17 mouse cellular contexts compared by ENCODE assay signal in the genomic region with DNA sequence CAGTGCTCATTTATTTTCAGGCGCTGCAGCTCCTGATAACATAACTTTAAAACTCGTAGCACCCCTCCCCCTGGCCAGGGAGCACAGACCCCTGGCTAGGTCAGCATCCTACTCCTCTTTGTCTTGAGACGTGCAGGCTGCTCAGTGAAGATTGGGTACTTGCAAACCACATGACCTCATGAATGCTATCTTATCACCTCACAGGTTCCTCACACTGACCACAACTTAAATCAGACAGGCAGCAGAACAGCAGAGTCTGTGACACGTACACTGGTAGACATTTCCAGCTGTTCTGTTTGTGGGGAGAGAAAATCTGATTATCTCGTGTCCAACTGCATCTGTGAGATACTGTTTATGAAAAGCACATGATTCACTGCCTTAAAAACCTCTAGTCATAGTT. TPM values are rescaled to one million over a fixed set of nuclear protein-coding genes. Genes with fewer than 3 reads are reported as not detected.
DNase-seq lines count a peak whose midpoint lies in the region; ATAC-seq and TF ChIP-seq lines count a peak whose summit lies in the region.
"Had no signal": no experiment of that assay in that cellular context is flagged by ENCODE, and none has a peak within 500 bp of the region (broad histone marks: within the 10 kb centered on the region; RNA-seq: fewer than 3 reads in every experiment).

No protein-coding gene starts in this region.

- no peaks in the 10 kb centered on the region for H3K27me3 ChIP-seq in heart, embryonic 16.5 days (ENCODE audit: control insufficient read depth, insufficient read depth, low read length)
- no peaks in the 10 kb centered on the region for H3K27me3 ChIP-seq in liver, embryonic 14.5 days (ENCODE audit: control insufficient read depth, insufficient read depth, low read length)
- no peaks in the 10 kb centered on the region for H3K27me3 ChIP-seq in forebrain, embryonic 11.5 days (ENCODE audit: control insufficient read depth, insufficient read depth, low read length)
- H3K27me3 ChIP-seq in hindbrain, embryonic 14.5 days (ENCODE audit: control insufficient read depth, insufficient read depth, low read length) = no peaks in the 10 kb centered on the region
- H3K27me3 ChIP-seq: forebrain, embryonic 12.5 days; hindbrain, embryonic 12.5 days had no signal

- no peaks in the 10 kb centered on the region for H3K9me3 ChIP-seq in heart, embryonic 16.5 days (replicated peaks; ENCODE audit: control insufficient read depth, low read length)
- no peaks in the 10 kb centered on the region for H3K9me3 ChIP-seq in liver, embryonic 14.5 days (ENCODE audit: control insufficient read depth, low read length)
- H3K9me3 ChIP-seq in forebrain, embryonic 11.5 days (ENCODE audit: control insufficient read depth, low read length) = no peaks in the 10 kb centered on the region
- no peaks in the 10 kb centered on the region for H3K9me3 ChIP-seq in hindbrain, embryonic 14.5 days (ENCODE audit: control insufficient read depth, low read length)
- H3K9me3 ChIP-seq: forebrain, embryonic 12.5 days; hindbrain, embryonic 12.5 days; midbrain, embryonic 10.5 days had no signal

- ATAC-seq in heart, embryonic 16.5 days (replicated peaks; ENCODE audit: extremely low read depth, insufficient read depth, low FRiP score) = 0 out of 2 replicates have a peak, but pooled peaks have one; percentile 10
- ATAC-seq in liver, embryonic 14.5 days (ENCODE audit: insufficient read depth) = peak; percentile 92
- no peak for ATAC-seq in forebrain, embryonic 11.5 days (replicated peaks; ENCODE audit: low FRiP score)
- no peak for ATAC-seq in hindbrain, embryonic 14.5 days (ENCODE audit: low FRiP score)

- no peak for DNase-seq in heart, postnatal 25 days (ENCODE audit: low spot score)
- peak; percentile 8 for DNase-seq in embryo, embryonic 9.5 days (ENCODE audit: extremely low spot score)
- peak; percentile 53 to 71 (median 59) for DNase-seq in liver, embryonic 14.5 days (ENCODE audit: low read depth in 3 of 3, low spot score in 3 of 3)
- no peak for DNase-seq in forebrain, embryonic 11.5 days (ENCODE audit: low spot score)
- DNase-seq in hindbrain, embryonic 14.5 days (ENCODE audit: low spot score) = no peak
- DNase-seq in urinary bladder, postnatal 4 days (ENCODE audit: low spot score in 2 of 2) = no peak
- DNase-seq in layer of hippocampus, adult 9-11 months = no peak
- DNase-seq: gastrocnemius, postnatal 10 days; lung, adult 18-20 months; right cerebral cortex, adult 18-20 months had no signal

- H3K27ac ChIP-seq in heart, embryonic 16.5 days (ENCODE audit: low read length) = peak overlapping the region; percentile 16; the same call in 1 of the 2 replicates
- no peak overlapping the region for H3K27ac ChIP-seq in liver, embryonic 14.5 days
- H3K27ac ChIP-seq in forebrain, embryonic 11.5 days (ENCODE audit: low read depth, low read length) = no peak overlapping the region
- H3K27ac ChIP-seq in hindbrain, embryonic 14.5 days = no peak overlapping the region
- H3K27ac ChIP-seq: forebrain, embryonic 12.5 days; hindbrain, embryonic 12.5 days; midbrain, embryonic 10.5 days had no signal

- no peak overlapping the region for H3K9ac ChIP-seq in heart, embryonic 16.5 days (ENCODE audit: low read length)
- no peak overlapping the region for H3K9ac ChIP-seq in liver, embryonic 14.5 days (replicated peaks)
- H3K9ac ChIP-seq in forebrain, embryonic 11.5 days (ENCODE audit: low read length) = no peak overlapping the region
- H3K9ac ChIP-seq in hindbrain, embryonic 14.5 days = no peak overlapping the region
- H3K9ac ChIP-seq: forebrain, embryonic 12.5 days; hindbrain, embryonic 12.5 days had no signal

- 18% methylated on average over 5 of the region's 5 CpGs for WGBS in heart, embryonic 16.5 days
- 5% methylated on average over 5 of the region's 5 CpGs for WGBS in liver, embryonic 14.5 days (ENCODE audit: insufficient replicate concordance)
- 73% methylated on average over 5 of the region's 5 CpGs for WGBS in forebrain, embryonic 11.5 days
- 68% methylated on average over 5 of the region's 5 CpGs for WGBS in hindbrain, embryonic 14.5 days

- peak; percentile 87 for TF ChIP-seq EP300 in liver, embryonic 14.5 days (IDR thresholded peaks at IDR 0.05; ENCODE audit: low read depth)

- H3K4me1 ChIP-seq in heart, embryonic 16.5 days (ENCODE audit: control insufficient read depth, insufficient read depth, low read length) = peaks cover 7% of the 10 kb centered on the region; the same call in 1 of the 2 replicates
- H3K4me1 ChIP-seq in liver, embryonic 14.5 days (replicated peaks; ENCODE audit: control insufficient read depth in 2 of 2, insufficient read depth in 2 of 2, low read length in 1 of 2) = peaks cover 8 to 9% of the 10 kb centered on the region in 2 experiments; a peak in 3 of 4 replicates
- H3K4me1 ChIP-seq in forebrain, embryonic 11.5 days (replicated peaks; ENCODE audit: control insufficient read depth, insufficient read depth, low read length) = no peaks in the 10 kb centered on the region
- no peaks in the 10 kb centered on the region for H3K4me1 ChIP-seq in hindbrain, embryonic 14.5 days (replicated peaks; ENCODE audit: control insufficient read depth, insufficient read depth, low read length)
- H3K4me1 ChIP-seq: forebrain, embryonic 12.5 days; hindbrain, embryonic 12.5 days; midbrain, embryonic 10.5 days had no signal

- no peak overlapping the region for H3K4me3 ChIP-seq in heart, embryonic 16.5 days (ENCODE audit: low read length)
- no peak overlapping the region for H3K4me3 ChIP-seq in liver, embryonic 14.5 days (ENCODE audit: insufficient read depth in 1 of 2, low read depth in 2 of 2, low read length in 2 of 2)
- no peak overlapping the region for H3K4me3 ChIP-seq in forebrain, embryonic 11.5 days (ENCODE audit: low read depth, low read length)
- H3K4me3 ChIP-seq in hindbrain, embryonic 14.5 days (replicated peaks; ENCODE audit: low read length) = no peak overlapping the region
- H3K4me3 ChIP-seq: forebrain, embryonic 12.5 days; hindbrain, embryonic 12.5 days; midbrain, embryonic 10.5 days had no signal

- TF ChIP-seq CTCF in liver, embryonic 14.5 days (IDR thresholded peaks at IDR 0.05; ENCODE audit: low read depth) = no peak

- H3K4me2 ChIP-seq in heart, embryonic 16.5 days (ENCODE audit: low read depth, low read length) = no peak overlapping the region
- no peak overlapping the region for H3K4me2 ChIP-seq in liver, embryonic 14.5 days (ENCODE audit: low read depth)
- H3K4me2 ChIP-seq in forebrain, embryonic 11.5 days (ENCODE audit: low read depth, low read length, severe bottlenecking) = no peak overlapping the region
- no peak overlapping the region for H3K4me2 ChIP-seq in hindbrain, embryonic 14.5 days (replicated peaks)
- H3K4me2 ChIP-seq: forebrain, embryonic 12.5 days; hindbrain, embryonic 12.5 days had no signal

- intact Hi-C loops in heart, postnatal 25 days (cut with DNase I) = no loop called here

- peaks cover 2% of the 10 kb centered on the region; the same call in 1 of the 2 replicates for H3K36me3 ChIP-seq in heart, embryonic 16.5 days (ENCODE audit: control insufficient read depth, insufficient read depth)
- peaks cover 18% of the 10 kb centered on the region for H3K36me3 ChIP-seq in liver, embryonic 14.5 days (replicated peaks; ENCODE audit: control insufficient read depth, insufficient read depth, low read depth)
- H3K36me3 ChIP-seq in forebrain, embryonic 11.5 days (ENCODE audit: control insufficient read depth, insufficient read depth, low read length) = no peaks in the 10 kb centered on the region
- peaks cover 13% of the 10 kb centered on the region; the same call in 1 of the 2 replicates for H3K36me3 ChIP-seq in hindbrain, embryonic 14.5 days (replicated peaks; ENCODE audit: control insufficient read depth, insufficient read depth)
- H3K36me3 ChIP-seq: forebrain, embryonic 12.5 days had no signal

RNA-seq across cellular contexts. Expression of a gene that starts 33.3 kb away (rescaled TPM):
- polyA plus RNA-seq in heart, embryonic 16.5 days (2015; fragmentation: Nextera tagmentation; extraction: Ambion mirVana) = 0.94 and 3.0 TPM in 2 replicates
- total RNA-seq in heart, postnatal 25 days (2021) = not detected
- polyA plus RNA-seq in liver, embryonic 14.5 days (2012; rRNA removed) = 2.2 and 3.0 TPM in 2 replicates
- 1.1 and 1.7 TPM in 2 replicates for polyA plus RNA-seq in liver, embryonic 14.5 days (2014; fragmentation: Nextera tagmentation; extraction: Ambion mirVana)
- polyA plus RNA-seq in forebrain, embryonic 11.5 days (2014; fragmentation: Nextera tagmentation; extraction: Ambion mirVana) = 0.07 TPM in 1 of 2 replicates, not detected in the other
- 0.08 TPM in 1 of 2 replicates, not detected in the other for polyA plus RNA-seq in hindbrain, embryonic 14.5 days (2014; fragmentation: Nextera tagmentation; extraction: Ambion mirVana)
- total RNA-seq: left cerebral cortex, adult 18-20 months had no signal
- polyA plus RNA-seq: forebrain, embryonic 12.5 days; hindbrain, embryonic 12.5 days; kidney, embryonic 16.5 days; midbrain, embryonic 10.5 days; neural tube, embryonic 11.5 days had no signal

Comparison
In these comparisons a context has a peak if more than half of its experiments do, and no peak if none do; other contexts are left out.
1. ATAC-seq: peak in heart, embryonic 16.5 days (single experiment) and liver, embryonic 14.5 days (single experiment); none in forebrain, embryonic 11.5 days (single experiment) and hindbrain, embryonic 14.5 days (single experiment).
2. DNase-seq: peak in embryo, embryonic 9.5 days (single experiment) and liver, embryonic 14.5 days (3 of 3); none in heart, postnatal 25 days (single experiment), forebrain, embryonic 11.5 days (single experiment), hindbrain, embryonic 14.5 days (single experiment), urinary bladder, postnatal 4 days (0 of 2) and layer of hippocampus, adult 9-11 months (single experiment).